Mouse (Mus musculus) megakaryocyte, adult 5-6 weeks (primary cell): ENCODE measurements around the gene Sv2c. TPM values are rescaled to one million over a fixed set of nuclear protein-coding genes. Genes with fewer than 3 reads are reported as not detected.
A peak's percentile ranks its signal among the peaks of the same experiment; 100 is the strongest.

Experiments used
- ATAC-seq: 2 replicates; pipeline ENCODE4 v1.8.0; 2016; ENCODE audit warnings: mild to moderate bottlenecking, inconsistent platforms; ENCODE audit not compliant: poor library complexity, severe bottlenecking
- total RNA-seq, 2 experiments: library from RNA; stranded (forward) in 1 of 2; stranded (reverse) in 1 of 2; fragments of 153-499, 151-499 nt in 1 of 2; fragments of 221-1000, 200-1000 nt in 1 of 2; gene quantifications; 2 replicates each; pipeline versions ENCODE4 v1.2.3 to v1.2.4; 2015 to 2017

Gene Sv2c
- total RNA-seq, 2 experiments from 2014 or later, result not detected

GRCm38 (mm10) chr13:95948821-95949220 is 183.6 kb downstream of the Sv2c start:
- ATAC-seq, result no peak

- peak; percentile 20; the same call in 1 of the 2 replicates for ATAC-seq
These were observed 184.0 kb downstream of the Sv2c start for GRCm38 (mm10) chr13:95948394-95948793.

- ATAC-seq, result peak; percentile 33
These were observed 186.4 kb downstream of the Sv2c start for GRCm38 (mm10) chr13:95945937-95946507.

- ATAC-seq, result no peak
These were observed 187.8 kb downstream of the Sv2c start for GRCm38 (mm10) chr13:95944621-95945020.

GRCm38 (mm10) chr13:95943919-95944318 is 188.5 kb downstream of the Sv2c start:
- peak; percentile 70 for ATAC-seq

GRCm38 (mm10) chr13:95942587-95942986 is 189.8 kb downstream of the Sv2c start:
- peak; percentile 22 for ATAC-seq

GRCm38 (mm10) chr13:95941861-95942260 is 190.5 kb downstream of the Sv2c start:
- ATAC-seq, result peak; percentile 78

- ATAC-seq, result no peak
These were observed 191.6 kb downstream of the Sv2c start for GRCm38 (mm10) chr13:95940811-95941210.

- no peak for ATAC-seq
These were observed 208.2 kb downstream of the Sv2c start for GRCm38 (mm10) chr13:95924201-95924621.

- no peak for ATAC-seq
These were observed 209.8 kb downstream of the Sv2c start for GRCm38 (mm10) chr13:95922626-95923025.

- peak; percentile 42 for ATAC-seq
These were observed 213.6 kb downstream of the Sv2c start for GRCm38 (mm10) chr13:95918624-95919284.

GRCm38 (mm10) chr13:95913046-95913406 is 219.4 kb downstream of the Sv2c start:
- peak; percentile 71 for ATAC-seq

GRCm38 (mm10) chr13:95912157-95913045 is 220.0 kb downstream of the Sv2c start:
- peak; percentile 21; the same call in 1 of the 2 replicates for ATAC-seq

GRCm38 (mm10) chr13:95910270-95910669 is 222.1 kb downstream of the Sv2c start:
- peak; percentile 51; the same call in 1 of the 2 replicates for ATAC-seq

GRCm38 (mm10) chr13:95909244-95909643 is 223.1 kb downstream of the Sv2c start:
- ATAC-seq, result no peak

Other genes starting within 250 kb of the Sv2c start
- 143 and 152 TPM in 2 replicates for gene Iqgap2, start 240.7 kb downstream of the Sv2c start, total RNA-seq (2015)
- 223 and 240 TPM in 2 replicates for gene Iqgap2, start 240.7 kb downstream of the Sv2c start, total RNA-seq (2017)
- gene Gm20075, start 51.2 kb downstream of the Sv2c start, total RNA-seq (2015), result 3.5 and 3.8 TPM in 2 replicates
- 8.9 and 11.7 TPM in 2 replicates for gene Gm20075, start 51.2 kb downstream of the Sv2c start, total RNA-seq (2017)
- not detected in 2 replicates for gene Gm17190, start 50.5 kb downstream of the Sv2c start, total RNA-seq (2015)
- gene Gm17190, start 50.5 kb downstream of the Sv2c start, total RNA-seq (2017), result not detected in 2 replicates